Mouse (Mus musculus) urinary bladder, adult 18-20 months (tissue): ENCODE results near the gene Lrrc46.
A peak's percentile ranks its signal among the peaks of the same experiment; 100 is the strongest.

ENCODE experiments used
- DNase-seq, 2 experiments: peaks; one replicate each; pipeline ENCODE4 v3.0.0; 2022; ENCODE audit warnings: low spot score in 2 of 2, mixed read lengths in 2 of 2

Gene Lrrc46

GRCm38 (mm10) chr11:97013121-97013670 is 28.0 kb downstream of the Lrrc46 start, which contains the start of gene Sp6:
TSS of gene Sp6 (plus strand) at chr11:97013394.
- DNase-seq: no peak

GRCm38 (mm10) chr11:97009198-97009790 is 31.9 kb downstream of the Lrrc46 start:
- no peak for DNase-seq

- DNase-seq: no peak
Measured at GRCm38 (mm10) chr11:97007093-97007794, 34.0 kb downstream of the Lrrc46 start.

GRCm38 (mm10) chr11:97003170-97003569 is 38.0 kb downstream of the Lrrc46 start:
- no peak for DNase-seq

- DNase-seq: peak in 1 of 2 experiments; percentile 48
Measured at GRCm38 (mm10) chr11:96997380-96997956, 43.7 kb downstream of the Lrrc46 start.

GRCm38 (mm10) chr11:96996773-96997379 is 44.3 kb downstream of the Lrrc46 start:
- no peak for DNase-seq

- no peak for DNase-seq
Measured at GRCm38 (mm10) chr11:96995836-96996772, 45.1 kb downstream of the Lrrc46 start.

GRCm38 (mm10) chr11:96995031-96995430 is 46.2 kb downstream of the Lrrc46 start:
- no peak for DNase-seq

- no peak for DNase-seq
Measured at GRCm38 (mm10) chr11:96992722-96993311, 48.4 kb downstream of the Lrrc46 start.

GRCm38 (mm10) chr11:96991501-96991900 is 49.7 kb downstream of the Lrrc46 start:
- DNase-seq: no peak

GRCm38 (mm10) chr11:96987873-96988655 is 53.1 kb downstream of the Lrrc46 start:
- DNase-seq: no peak

GRCm38 (mm10) chr11:96986463-96986862 is 54.7 kb downstream of the Lrrc46 start:
- DNase-seq: no peak

GRCm38 (mm10) chr11:96984903-96985302 is 56.3 kb downstream of the Lrrc46 start:
- peak in 1 of 2 experiments; percentile 50 for DNase-seq
